25 mouse cellular contexts compared by ENCODE assay signal in genomic region chr13:32819241-32819640, GRCm38 (mm10). TPM values are rescaled to one million over a fixed set of nuclear protein-coding genes. Genes with fewer than 3 reads are reported as not detected.
DNase-seq lines count a peak whose midpoint lies in the region; ATAC-seq and TF ChIP-seq lines count a peak whose summit lies in the region.
"Had no signal": no experiment of that assay in that cellular context is flagged by ENCODE, and none has a peak within 500 bp of the region (broad histone marks: within the 10 kb centered on the region; RNA-seq: fewer than 3 reads in every experiment).

No protein-coding gene starts in this region.

- peak; percentile 54 for DNase-seq in embryonic facial prominence, embryonic 14.5 days (ENCODE audit: low spot score)
- DNase-seq in embryonic facial prominence, embryonic 10.5 days (ENCODE audit: low spot score): no peak
- peak; percentile 0 for DNase-seq in stomach, postnatal 0 days (ENCODE audit: low spot score)
- no peak for DNase-seq in embryo, embryonic 10 days (ENCODE audit: low spot score)
- DNase-seq: adrenal gland, adult 8-10 months; adrenal gland, postnatal 25 days; cerebellum, adult 18-20 months; cerebellum, adult 9-10 months; cerebellum, postnatal 14 days; forebrain, postnatal 0 days; gastrocnemius, postnatal 36 days; heart, postnatal 10 days; heart, postnatal 36 days had no signal

- no peaks in the 10 kb centered on the region for H3K4me1 ChIP-seq in embryonic facial prominence, embryonic 14.5 days (ENCODE audit: control insufficient read depth, insufficient read depth, low read length)
- H3K4me1 ChIP-seq in embryonic facial prominence, embryonic 10.5 days: no peaks in the 10 kb centered on the region
- no peaks in the 10 kb centered on the region for H3K4me1 ChIP-seq in intestine, postnatal 0 days (replicated peaks; ENCODE audit: control insufficient read depth, insufficient read depth, low read length)
- H3K4me1 ChIP-seq in intestine, embryonic 16.5 days (ENCODE audit: control insufficient read depth, insufficient read depth, low read length): no peaks in the 10 kb centered on the region
- no peaks in the 10 kb centered on the region for H3K4me1 ChIP-seq in embryonic facial prominence, embryonic 15.5 days
- no peaks in the 10 kb centered on the region for H3K4me1 ChIP-seq in stomach, postnatal 0 days (replicated peaks; ENCODE audit: control insufficient read depth, insufficient read depth)
- H3K4me1 ChIP-seq: embryonic facial prominence, embryonic 13.5 days; heart, embryonic 12.5 days; heart, embryonic 15.5 days; hindbrain, embryonic 10.5 days; hindbrain, embryonic 13.5 days had no signal

- no peak overlapping the region for H3K9ac ChIP-seq in embryonic facial prominence, embryonic 14.5 days (ENCODE audit: low read depth, low read length)
- no peak overlapping the region for H3K9ac ChIP-seq in intestine, postnatal 0 days (ENCODE audit: low read depth, low read length)
- H3K9ac ChIP-seq in intestine, embryonic 16.5 days (ENCODE audit: low read depth, low read length): no peak overlapping the region
- no peak overlapping the region for H3K9ac ChIP-seq in embryonic facial prominence, embryonic 15.5 days
- no peak overlapping the region for H3K9ac ChIP-seq in stomach, postnatal 0 days (ENCODE audit: low read length)
- H3K9ac ChIP-seq: embryonic facial prominence, embryonic 13.5 days; forebrain, postnatal 0 days; heart, embryonic 12.5 days; heart, embryonic 15.5 days; hindbrain, embryonic 13.5 days had no signal

- H3K9me3 ChIP-seq in embryonic facial prominence, embryonic 14.5 days (ENCODE audit: control insufficient read depth, low read length): no peaks in the 10 kb centered on the region
- H3K9me3 ChIP-seq in embryonic facial prominence, embryonic 10.5 days: no peaks in the 10 kb centered on the region
- no peaks in the 10 kb centered on the region for H3K9me3 ChIP-seq in intestine, postnatal 0 days (ENCODE audit: control insufficient read depth)
- H3K9me3 ChIP-seq in intestine, embryonic 16.5 days (ENCODE audit: control insufficient read depth, low read length): no peaks in the 10 kb centered on the region
- no peaks in the 10 kb centered on the region for H3K9me3 ChIP-seq in embryonic facial prominence, embryonic 15.5 days (replicated peaks)
- H3K9me3 ChIP-seq in stomach, postnatal 0 days (ENCODE audit: control insufficient read depth, low read length): no peaks in the 10 kb centered on the region
- H3K9me3 ChIP-seq: embryonic facial prominence, embryonic 13.5 days; heart, embryonic 12.5 days; heart, embryonic 15.5 days; hindbrain, embryonic 10.5 days; hindbrain, embryonic 13.5 days had no signal

- H3K27me3 ChIP-seq in embryonic facial prominence, embryonic 14.5 days (replicated peaks; ENCODE audit: control insufficient read depth, insufficient read depth, low read length): no peaks in the 10 kb centered on the region
- no peaks in the 10 kb centered on the region for H3K27me3 ChIP-seq in embryonic facial prominence, embryonic 10.5 days (replicated peaks; ENCODE audit: low read depth, poor library complexity, severe bottlenecking)
- no peaks in the 10 kb centered on the region for H3K27me3 ChIP-seq in intestine, postnatal 0 days (replicated peaks; ENCODE audit: control insufficient read depth, insufficient read depth, low read length)
- no peaks in the 10 kb centered on the region for H3K27me3 ChIP-seq in intestine, embryonic 16.5 days (replicated peaks; ENCODE audit: control insufficient read depth, insufficient read depth, low read length)
- H3K27me3 ChIP-seq in embryonic facial prominence, embryonic 15.5 days: no peaks in the 10 kb centered on the region
- no peaks in the 10 kb centered on the region for H3K27me3 ChIP-seq in stomach, postnatal 0 days (ENCODE audit: control insufficient read depth, insufficient read depth, low read length)
- H3K27me3 ChIP-seq: embryonic facial prominence, embryonic 13.5 days; heart, embryonic 12.5 days; heart, embryonic 15.5 days; hindbrain, embryonic 13.5 days had no signal

- peaks cover 74% of the 10 kb centered on the region for H3K36me3 ChIP-seq in embryonic facial prominence, embryonic 14.5 days (ENCODE audit: control insufficient read depth, insufficient read depth, low read length)
- H3K36me3 ChIP-seq in embryonic facial prominence, embryonic 10.5 days (replicated peaks): peaks cover 78% of the 10 kb centered on the region
- H3K36me3 ChIP-seq in intestine, postnatal 0 days (ENCODE audit: control insufficient read depth, insufficient read depth): peaks cover 39% of the 10 kb centered on the region
- H3K36me3 ChIP-seq in intestine, embryonic 16.5 days (ENCODE audit: control insufficient read depth, insufficient read depth, low read length): peaks cover 14% of the 10 kb centered on the region
- H3K36me3 ChIP-seq in embryonic facial prominence, embryonic 15.5 days: peaks cover 55% of the 10 kb centered on the region
- H3K36me3 ChIP-seq in stomach, postnatal 0 days (ENCODE audit: control insufficient read depth, insufficient read depth, low read length): peaks cover 21% of the 10 kb centered on the region; the same call in 1 of the 2 replicates

- ATAC-seq in embryonic facial prominence, embryonic 14.5 days (ENCODE audit: low read depth): peak; percentile 50; the same call in 1 of the 2 replicates
- ATAC-seq in intestine, postnatal 0 days: peak; percentile 50; the same call in 1 of the 2 replicates
- ATAC-seq in intestine, embryonic 16.5 days: no peak
- ATAC-seq in embryonic facial prominence, embryonic 15.5 days (ENCODE audit: insufficient number of reproducible peaks, low FRiP score, low TSS enrichment, low read depth): 0 out of 2 replicates have a peak, but pooled peaks have one; percentile 58
- ATAC-seq in stomach, postnatal 0 days (ENCODE audit: low FRiP score, low TSS enrichment): no peak
- ATAC-seq: activated CD4-positive, CD25-positive, alpha-beta regulatory T cell, adult 4 months; forebrain, embryonic 14.5 days; forebrain, postnatal 0 days; hindbrain, embryonic 16.5 days had no signal

- 95% methylated on average over 3 of the region's 3 CpGs for WGBS in embryonic facial prominence, embryonic 14.5 days
- 95% methylated on average over 3 of the region's 3 CpGs for WGBS in embryonic facial prominence, embryonic 10.5 days
- 74% methylated on average over 3 of the region's 3 CpGs for WGBS in intestine, postnatal 0 days
- WGBS in intestine, embryonic 16.5 days: 92% methylated on average over 3 of the region's 3 CpGs
- 90% methylated on average over 3 of the region's 3 CpGs for WGBS in embryonic facial prominence, embryonic 15.5 days
- WGBS in stomach, postnatal 0 days: 90% methylated on average over 3 of the region's 3 CpGs

- no peak for TF ChIP-seq CTCF in intestine, postnatal 0 days (IDR thresholded peaks at IDR 0.05; ENCODE audit: low read depth)
- TF ChIP-seq CTCF in stomach, postnatal 0 days (IDR thresholded peaks at IDR 0.05; ENCODE audit: low read depth): no peak

- H3K27ac ChIP-seq in embryonic facial prominence, embryonic 14.5 days (replicated peaks; ENCODE audit: low read depth, low read length): no peak overlapping the region
- H3K27ac ChIP-seq in embryonic facial prominence, embryonic 10.5 days (replicated peaks): no peak overlapping the region
- H3K27ac ChIP-seq in intestine, postnatal 0 days (ENCODE audit: low read depth, low read length): no peak overlapping the region
- H3K27ac ChIP-seq in intestine, embryonic 16.5 days (ENCODE audit: low read length): no peak overlapping the region
- no peak overlapping the region for H3K27ac ChIP-seq in embryonic facial prominence, embryonic 15.5 days (replicated peaks)
- no peak overlapping the region for H3K27ac ChIP-seq in stomach, postnatal 0 days (replicated peaks)
- H3K27ac ChIP-seq: embryonic facial prominence, embryonic 13.5 days; heart, embryonic 15.5 days; hindbrain, embryonic 10.5 days; hindbrain, embryonic 13.5 days had no signal

- no peak for TF ChIP-seq EP300 in stomach, postnatal 0 days (optimal IDR thresholded peaks at IDR 0.05)

- H3K4me3 ChIP-seq in embryonic facial prominence, embryonic 14.5 days (ENCODE audit: low read depth, low read length): no peak overlapping the region
- no peak overlapping the region for H3K4me3 ChIP-seq in embryonic facial prominence, embryonic 10.5 days
- no peak overlapping the region for H3K4me3 ChIP-seq in intestine, postnatal 0 days (ENCODE audit: low read depth, low read length)
- H3K4me3 ChIP-seq in intestine, embryonic 16.5 days (ENCODE audit: low read length): no peak overlapping the region
- no peak overlapping the region for H3K4me3 ChIP-seq in embryonic facial prominence, embryonic 15.5 days (replicated peaks)
- no peak overlapping the region for H3K4me3 ChIP-seq in stomach, postnatal 0 days (ENCODE audit: low read depth, low read length)
- H3K4me3 ChIP-seq: embryonic facial prominence, embryonic 13.5 days; heart, embryonic 12.5 days; heart, embryonic 15.5 days; hindbrain, embryonic 10.5 days; hindbrain, embryonic 13.5 days had no signal

- no peak overlapping the region for H3K4me2 ChIP-seq in embryonic facial prominence, embryonic 14.5 days (ENCODE audit: low read depth, low read length)
- no peak overlapping the region for H3K4me2 ChIP-seq in intestine, postnatal 0 days (replicated peaks; ENCODE audit: low read depth)
- no peak overlapping the region for H3K4me2 ChIP-seq in intestine, embryonic 16.5 days (ENCODE audit: low read depth, low read length)
- H3K4me2 ChIP-seq in embryonic facial prominence, embryonic 15.5 days (replicated peaks): no peak overlapping the region
- H3K4me2 ChIP-seq in stomach, postnatal 0 days (replicated peaks; ENCODE audit: low read depth): no peak overlapping the region
- H3K4me2 ChIP-seq: embryonic facial prominence, embryonic 13.5 days; heart, embryonic 12.5 days; heart, embryonic 15.5 days; hindbrain, embryonic 13.5 days had no signal

RNA-seq across cellular contexts. Expression of gene D930007J09Rik, which starts 16.6 kb away (rescaled TPM):
- not detected in 2 replicates for polyA plus RNA-seq in embryonic facial prominence, embryonic 14.5 days (2014; fragmentation: Nextera tagmentation; extraction: Ambion mirVana)
- polyA plus RNA-seq in embryonic facial prominence, embryonic 10.5 days (2016; fragmentation: Nextera tagmentation; extraction: Ambion mirVana): not detected in 2 replicates
- polyA plus RNA-seq in intestine, postnatal 0 days (2015; fragmentation: Nextera tagmentation; extraction: Ambion mirVana): not detected in 2 replicates
- not detected in 2 replicates for polyA plus RNA-seq in intestine, embryonic 16.5 days (2015; fragmentation: Nextera tagmentation; extraction: Ambion mirVana)
- not detected in 2 replicates for polyA plus RNA-seq in embryonic facial prominence, embryonic 15.5 days (2015; fragmentation: Nextera tagmentation; extraction: Ambion mirVana)
- not detected in 2 replicates for polyA plus RNA-seq in stomach, postnatal 0 days (2015; fragmentation: Nextera tagmentation; extraction: Ambion mirVana)
- polyA plus RNA-seq: activated CD4-positive, CD25-positive, alpha-beta regulatory T cell, adult 4 months; embryonic facial prominence, embryonic 13.5 days; forebrain, embryonic 11.5 days; forebrain, embryonic 14.5 days; forebrain, postnatal 0 days; heart, embryonic 12.5 days; heart, embryonic 15.5 days; hindbrain, embryonic 10.5 days; hindbrain, embryonic 13.5 days; hindbrain, embryonic 16.5 days had no signal

RNA-seq across cellular contexts. Expression of gene Wrnip1, which starts 17.4 kb away (rescaled TPM):
- polyA plus RNA-seq in embryonic facial prominence, embryonic 14.5 days (2014; fragmentation: Nextera tagmentation; extraction: Ambion mirVana): 27.8 and 27.9 TPM in 2 replicates
- 14.0 and 15.6 TPM in 2 replicates for polyA plus RNA-seq in embryonic facial prominence, embryonic 10.5 days (2016; fragmentation: Nextera tagmentation; extraction: Ambion mirVana)
- polyA plus RNA-seq in intestine, postnatal 0 days (2015; fragmentation: Nextera tagmentation; extraction: Ambion mirVana): 14.5 and 15.6 TPM in 2 replicates
- polyA plus RNA-seq in intestine, embryonic 16.5 days (2015; fragmentation: Nextera tagmentation; extraction: Ambion mirVana): 15.7 and 16.9 TPM in 2 replicates
- 31.6 and 39.4 TPM in 2 replicates for polyA plus RNA-seq in embryonic facial prominence, embryonic 15.5 days (2015; fragmentation: Nextera tagmentation; extraction: Ambion mirVana)
- 14.4 and 17.0 TPM in 2 replicates for polyA plus RNA-seq in stomach, postnatal 0 days (2015; fragmentation: Nextera tagmentation; extraction: Ambion mirVana)

RNA-seq across cellular contexts. Expression of gene Serpinb1a, which starts 31.7 kb away (rescaled TPM):
- polyA plus RNA-seq in embryonic facial prominence, embryonic 14.5 days (2014; fragmentation: Nextera tagmentation; extraction: Ambion mirVana): 24.2 and 34.9 TPM in 2 replicates
- polyA plus RNA-seq in embryonic facial prominence, embryonic 10.5 days (2016; fragmentation: Nextera tagmentation; extraction: Ambion mirVana): 0.67 and 1.2 TPM in 2 replicates
- 598 and 670 TPM in 2 replicates for polyA plus RNA-seq in intestine, postnatal 0 days (2015; fragmentation: Nextera tagmentation; extraction: Ambion mirVana)
- 238 and 273 TPM in 2 replicates for polyA plus RNA-seq in intestine, embryonic 16.5 days (2015; fragmentation: Nextera tagmentation; extraction: Ambion mirVana)
- 31.7 and 35.8 TPM in 2 replicates for polyA plus RNA-seq in embryonic facial prominence, embryonic 15.5 days (2015; fragmentation: Nextera tagmentation; extraction: Ambion mirVana)
- polyA plus RNA-seq in stomach, postnatal 0 days (2015; fragmentation: Nextera tagmentation; extraction: Ambion mirVana): 80.1 and 91.1 TPM in 2 replicates

RNA-seq across cellular contexts. Expression of gene Mylk4, which starts 35.5 kb away (rescaled TPM):
- 14.4 and 22.8 TPM in 2 replicates for polyA plus RNA-seq in embryonic facial prominence, embryonic 14.5 days (2014; fragmentation: Nextera tagmentation; extraction: Ambion mirVana)
- polyA plus RNA-seq in embryonic facial prominence, embryonic 10.5 days (2016; fragmentation: Nextera tagmentation; extraction: Ambion mirVana): 0.02 TPM in 1 of 2 replicates, not detected in the other
- polyA plus RNA-seq in intestine, postnatal 0 days (2015; fragmentation: Nextera tagmentation; extraction: Ambion mirVana): not detected in 2 replicates
- polyA plus RNA-seq in intestine, embryonic 16.5 days (2015; fragmentation: Nextera tagmentation; extraction: Ambion mirVana): 0.02 TPM in 1 of 2 replicates, not detected in the other
- polyA plus RNA-seq in embryonic facial prominence, embryonic 15.5 days (2015; fragmentation: Nextera tagmentation; extraction: Ambion mirVana): 7.6 and 10.9 TPM in 2 replicates
- 0.12 and 0.15 TPM in 2 replicates for polyA plus RNA-seq in stomach, postnatal 0 days (2015; fragmentation: Nextera tagmentation; extraction: Ambion mirVana)
- polyA plus RNA-seq: activated CD4-positive, CD25-positive, alpha-beta regulatory T cell, adult 4 months; forebrain, embryonic 14.5 days; hindbrain, embryonic 10.5 days had no signal

Comparison
In these comparisons a context has a peak if more than half of its experiments do, and no peak if none do; other contexts are left out.
1. ATAC-seq: peak in embryonic facial prominence, embryonic 14.5 days (single experiment), intestine, postnatal 0 days (single experiment) and embryonic facial prominence, embryonic 15.5 days (single experiment); none in intestine, embryonic 16.5 days (single experiment) and stomach, postnatal 0 days (single experiment).
2. DNase-seq: peak in embryonic facial prominence, embryonic 14.5 days (single experiment) and stomach, postnatal 0 days (single experiment); none in embryonic facial prominence, embryonic 10.5 days (single experiment) and embryo, embryonic 10 days (single experiment).
3. RNA of gene Serpinb1a, which starts 31.7 kb away (polyA plus RNA-seq): 598 to 670 TPM in intestine, postnatal 0 days, 238 to 273 TPM in intestine, embryonic 16.5 days, 80.1 to 91.1 TPM in stomach, postnatal 0 days, 24.2 to 34.9 TPM in embryonic facial prominence, embryonic 14.5 days and 31.7 to 35.8 TPM in embryonic facial prominence, embryonic 15.5 days; 0.67 to 1.2 TPM in embryonic facial prominence, embryonic 10.5 days; every median in the first group is over 10 times any median in the second.